In genomic region chr11:79992035-79992591, GRCm38 (mm10) we compare ENCODE assay signal across 8 mouse cellular contexts. TPM values are rescaled to one million over a fixed set of nuclear protein-coding genes. Genes with fewer than 3 reads are reported as not detected.
A peak's percentile ranks its signal among the peaks of the same experiment; 100 is the strongest.
DNase-seq lines count a peak whose midpoint lies in the region; ATAC-seq and TF ChIP-seq lines count a peak whose summit lies in the region.

No protein-coding gene starts in this region.

- H3K4me2 ChIP-seq in forebrain, embryonic 11.5 days (ENCODE audit: low read depth, low read length, severe bottlenecking) = peak overlapping the region; percentile 67
- peak overlapping the region; percentile 88 for H3K4me2 ChIP-seq in stomach, embryonic 16.5 days (ENCODE audit: low read depth, low read length)

- peak overlapping the region; percentile 100 for H3K27ac ChIP-seq in testis, adult 2 months (ENCODE audit: control insufficient read depth, insufficient read depth, low read depth, low read length)
- peak overlapping the region; percentile 81 for H3K27ac ChIP-seq in forebrain, embryonic 11.5 days (ENCODE audit: low read depth, low read length)
- H3K27ac ChIP-seq in stomach, embryonic 16.5 days (ENCODE audit: low read length) = peak overlapping the region; percentile 93

- no peaks in the 10 kb centered on the region for H3K9me3 ChIP-seq in forebrain, embryonic 11.5 days (ENCODE audit: control insufficient read depth, low read length)
- H3K9me3 ChIP-seq in stomach, embryonic 16.5 days (replicated peaks; ENCODE audit: control insufficient read depth, low read length) = no peaks in the 10 kb centered on the region

- no peak for DNase-seq in testis, postnatal 14 days (ENCODE audit: low spot score)
- DNase-seq in forebrain, embryonic 11.5 days (ENCODE audit: low spot score) = no peak
- peak; percentile 32 for DNase-seq in liver
- DNase-seq in layer of hippocampus, postnatal 25 days (ENCODE audit: extremely low spot score in 1 of 2, low spot score in 1 of 2) = no peak
- DNase-seq in gastrocnemius, adult 8-10 months (ENCODE audit: low spot score in 2 of 2) = no peak

- no peaks in the 10 kb centered on the region for H3K27me3 ChIP-seq in testis, adult 2 months (ENCODE audit: control insufficient read depth, insufficient read depth, low read length)
- H3K27me3 ChIP-seq in forebrain, embryonic 11.5 days (ENCODE audit: control insufficient read depth, insufficient read depth, low read length) = no peaks in the 10 kb centered on the region
- H3K27me3 ChIP-seq in stomach, embryonic 16.5 days (ENCODE audit: control insufficient read depth, insufficient read depth, low read length) = no peaks in the 10 kb centered on the region

- no peak for TF ChIP-seq CTCF in testis, adult 2 months (IDR thresholded peaks at IDR 0.05; ENCODE audit: control insufficient read depth, insufficient read depth, insufficient replicate concordance, low read depth, low read length)

- H3K4me1 ChIP-seq in testis, adult 2 months (ENCODE audit: control insufficient read depth, insufficient read depth, low read length) = peaks cover 3% of the 10 kb centered on the region; the same call in 1 of the 2 replicates
- peaks cover 4% of the 10 kb centered on the region; the same call in 1 of the 2 replicates for H3K4me1 ChIP-seq in forebrain, embryonic 11.5 days (replicated peaks; ENCODE audit: control insufficient read depth, insufficient read depth, low read length)
- no peaks in the 10 kb centered on the region; the same call in 1 of the 2 replicates for H3K4me1 ChIP-seq in stomach, embryonic 16.5 days (ENCODE audit: control insufficient read depth, insufficient read depth, low read length)

- peak overlapping the region; percentile 96 for H3K4me3 ChIP-seq in testis, adult 2 months (ENCODE audit: control insufficient read depth, low read depth, low read length)
- H3K4me3 ChIP-seq in forebrain, embryonic 11.5 days (ENCODE audit: low read depth, low read length) = peak overlapping the region; percentile 99
- peak overlapping the region; percentile 80 for H3K4me3 ChIP-seq in stomach, embryonic 16.5 days (replicated peaks; ENCODE audit: low read length)

- H3K9ac ChIP-seq in forebrain, embryonic 11.5 days (ENCODE audit: low read length) = peak overlapping the region; percentile 75
- H3K9ac ChIP-seq in stomach, embryonic 16.5 days (ENCODE audit: low read length) = peak overlapping the region; percentile 84

- no peaks in the 10 kb centered on the region for H3K36me3 ChIP-seq in testis, adult 2 months (ENCODE audit: control insufficient read depth, insufficient read depth, low read length)
- no peaks in the 10 kb centered on the region; the same call in 1 of the 2 replicates for H3K36me3 ChIP-seq in forebrain, embryonic 11.5 days (ENCODE audit: control insufficient read depth, insufficient read depth, low read length)
- H3K36me3 ChIP-seq in stomach, embryonic 16.5 days (ENCODE audit: control insufficient read depth, insufficient read depth, low read length) = 0 out of 2 replicates have a peak, but pooled peaks cover 5% of the 10 kb centered on the region

- no peak for TF ChIP-seq POLR2A in testis, adult 2 months (IDR thresholded peaks at IDR 0.05; ENCODE audit: control insufficient read depth, low read depth, low read length)

- 30% methylated on average over 20 of the region's 21 CpGs for WGBS in forebrain, embryonic 11.5 days
- 23% methylated on average over 20 of the region's 21 CpGs for WGBS in stomach, embryonic 16.5 days

- no peak for ATAC-seq in forebrain, embryonic 11.5 days (replicated peaks; ENCODE audit: low FRiP score)
- ATAC-seq in stomach, embryonic 16.5 days (ENCODE audit: insufficient read depth, low FRiP score) = no peak
- ATAC-seq in megakaryocyte-erythroid progenitor cell, adult 5-6 weeks (replicated peaks; ENCODE audit: low FRiP score, low TSS enrichment, poor library complexity, severe bottlenecking) = no peak

RNA-seq across cellular contexts. Expression of gene Suz12, which starts 0.8 kb away (rescaled TPM):
- 4.8 and 6.4 TPM in 2 replicates for polyA plus RNA-seq in testis, adult 2 months (2012; rRNA removed)
- polyA plus RNA-seq in forebrain, embryonic 11.5 days (2014; fragmentation: Nextera tagmentation; extraction: Ambion mirVana) = 33.6 and 35.4 TPM in 2 replicates
- polyA plus RNA-seq in stomach, embryonic 16.5 days (2015; fragmentation: Nextera tagmentation; extraction: Ambion mirVana) = 13.5 and 17.8 TPM in 2 replicates
- 129 and 135 TPM in 2 replicates for total RNA-seq in megakaryocyte-erythroid progenitor cell, adult 5-6 weeks (2014; fragmentation: Nextera tagmentation)
- total RNA-seq in megakaryocyte-erythroid progenitor cell, adult 5-6 weeks (2017) = 104 and 124 TPM in 2 replicates
- 10 to 100 TPM; 33.9 to 38.1 TPM for total RNA-seq in layer of hippocampus, postnatal 25 days (2021)
- total RNA-seq in gastrocnemius, adult 8-10 months (2022) = 10 to 100 TPM; 19.2 to 24.1 (median 21.6) TPM

RNA-seq across cellular contexts. Expression of gene Utp6, which starts 29.9 kb away (rescaled TPM):
- 2.2 and 2.7 TPM in 2 replicates for polyA plus RNA-seq in testis, adult 2 months (2012; rRNA removed)
- polyA plus RNA-seq in forebrain, embryonic 11.5 days (2014; fragmentation: Nextera tagmentation; extraction: Ambion mirVana) = 90.7 and 91.8 TPM in 2 replicates
- polyA plus RNA-seq in stomach, embryonic 16.5 days (2015; fragmentation: Nextera tagmentation; extraction: Ambion mirVana) = 40.2 and 50.4 TPM in 2 replicates
- total RNA-seq in megakaryocyte-erythroid progenitor cell, adult 5-6 weeks (2014; fragmentation: Nextera tagmentation) = 47.1 and 59.6 TPM in 2 replicates
- total RNA-seq in megakaryocyte-erythroid progenitor cell, adult 5-6 weeks (2017) = 129 and 148 TPM in 2 replicates
- 10 to 100 TPM; 32.3 to 36.1 TPM for total RNA-seq in layer of hippocampus, postnatal 25 days (2021)
- total RNA-seq in gastrocnemius, adult 8-10 months (2022) = 10 to 100 TPM; 28.0 to 36.7 (median 29.4) TPM
